Mouse (Mus musculus): ENCODE results near the gene Acp7.

Gene Acp7

DNA sequence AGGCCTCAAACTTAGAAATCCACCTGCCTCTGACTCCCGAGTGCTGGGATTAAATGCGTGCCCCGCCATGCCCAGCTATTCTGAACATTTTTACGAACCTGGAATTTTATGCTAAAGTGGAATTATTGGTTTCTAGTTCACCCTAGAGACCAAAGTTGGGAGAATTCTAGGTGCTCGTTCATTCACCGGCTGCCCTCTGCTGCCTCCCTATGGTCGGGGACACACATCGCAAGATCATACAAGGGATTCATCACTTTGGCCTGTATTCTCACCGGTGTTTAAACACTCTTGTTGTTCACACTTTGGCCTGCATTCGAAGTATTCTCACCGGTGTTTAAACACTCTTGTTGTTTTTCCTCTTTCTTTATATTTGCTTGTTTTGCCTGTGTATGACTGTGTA lies 30.1 kb downstream of the Acp7 start:
- no peak for DNase-seq

DNA sequence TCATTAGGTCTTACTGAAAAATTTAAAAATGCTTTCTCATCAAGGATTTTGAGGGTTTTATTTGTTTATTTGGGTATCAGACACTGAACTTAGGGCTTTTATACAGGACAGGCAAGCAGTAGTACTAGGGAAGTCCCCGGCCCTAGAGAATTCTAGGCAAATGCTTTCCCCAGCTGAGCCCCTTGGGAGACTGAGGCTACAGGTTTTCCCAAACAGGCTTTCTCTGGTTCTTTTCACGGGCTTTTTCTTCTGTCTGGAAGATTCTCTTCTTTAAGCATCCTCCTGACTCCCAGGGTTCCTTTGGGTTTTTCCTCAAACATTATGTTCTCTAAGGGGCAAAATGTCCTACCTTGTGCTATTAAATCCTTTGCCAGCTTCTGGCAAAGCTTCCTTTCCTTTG lies 32.2 kb downstream of the Acp7 start:
- DNase-seq, result no peak

DNA sequence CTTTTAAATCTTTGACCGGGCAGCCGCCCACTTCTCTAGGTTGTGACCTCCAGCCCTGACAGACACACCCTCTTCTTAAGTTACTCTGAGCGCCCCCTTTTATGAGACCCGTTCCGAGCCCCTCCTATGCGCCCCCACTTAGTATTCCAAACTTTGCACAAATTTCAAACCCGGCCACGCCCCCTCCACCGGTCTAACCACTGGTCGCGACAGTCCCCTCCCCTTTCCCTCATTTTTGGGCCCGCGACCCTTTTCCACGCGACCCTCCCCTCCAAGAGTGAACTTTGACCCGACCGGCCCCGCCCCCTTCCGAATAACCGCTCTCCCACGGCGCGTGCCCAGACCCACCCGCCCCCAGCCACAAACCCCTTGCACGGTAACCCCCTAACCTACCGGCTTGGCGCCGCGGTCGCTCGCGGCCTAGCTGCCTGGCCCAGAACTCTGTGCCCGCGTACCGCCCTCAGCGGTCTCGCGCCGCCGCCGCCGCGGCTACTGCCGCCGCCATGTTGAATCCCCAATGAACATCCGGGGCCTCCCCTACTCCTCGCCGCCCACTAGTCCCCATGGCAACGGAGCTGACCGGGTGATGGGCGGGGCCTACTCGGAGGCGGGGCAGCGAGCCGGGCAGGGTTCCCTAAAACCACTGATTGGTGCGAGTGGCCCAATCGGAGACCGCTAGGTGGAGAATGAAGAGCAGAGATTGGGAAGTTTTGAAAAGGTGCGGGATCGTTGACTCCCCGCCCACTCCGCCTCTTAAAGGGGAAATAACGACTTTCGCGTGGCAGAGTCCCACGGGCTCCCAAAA lies 33.3 kb downstream of the Acp7 start, which contains the start of the genes Samd4b and Pak4:
Samd4b (minus strand) TSS at position 503 of the 805 bp plus-strand sequence.
Pak4 (minus strand) TSS at position 544 of the 805 bp plus-strand sequence.
- peak; percentile 98 for DNase-seq

DNA sequence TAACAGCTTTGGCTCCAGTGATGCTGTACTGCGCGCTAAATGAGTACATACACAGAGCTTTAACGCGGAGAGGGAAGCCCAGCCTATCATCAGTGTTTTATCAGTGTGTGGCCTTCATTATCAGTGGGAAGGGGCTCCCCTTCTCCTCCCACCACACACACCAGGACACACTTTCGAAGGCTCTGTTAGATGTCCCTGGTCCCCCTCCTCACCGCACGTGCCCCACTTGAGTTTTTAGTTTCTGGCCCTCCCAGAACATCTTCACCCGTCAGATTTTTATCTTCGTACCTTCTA lies 33.9 kb downstream of the Acp7 start:
- DNase-seq, result no peak

DNA sequence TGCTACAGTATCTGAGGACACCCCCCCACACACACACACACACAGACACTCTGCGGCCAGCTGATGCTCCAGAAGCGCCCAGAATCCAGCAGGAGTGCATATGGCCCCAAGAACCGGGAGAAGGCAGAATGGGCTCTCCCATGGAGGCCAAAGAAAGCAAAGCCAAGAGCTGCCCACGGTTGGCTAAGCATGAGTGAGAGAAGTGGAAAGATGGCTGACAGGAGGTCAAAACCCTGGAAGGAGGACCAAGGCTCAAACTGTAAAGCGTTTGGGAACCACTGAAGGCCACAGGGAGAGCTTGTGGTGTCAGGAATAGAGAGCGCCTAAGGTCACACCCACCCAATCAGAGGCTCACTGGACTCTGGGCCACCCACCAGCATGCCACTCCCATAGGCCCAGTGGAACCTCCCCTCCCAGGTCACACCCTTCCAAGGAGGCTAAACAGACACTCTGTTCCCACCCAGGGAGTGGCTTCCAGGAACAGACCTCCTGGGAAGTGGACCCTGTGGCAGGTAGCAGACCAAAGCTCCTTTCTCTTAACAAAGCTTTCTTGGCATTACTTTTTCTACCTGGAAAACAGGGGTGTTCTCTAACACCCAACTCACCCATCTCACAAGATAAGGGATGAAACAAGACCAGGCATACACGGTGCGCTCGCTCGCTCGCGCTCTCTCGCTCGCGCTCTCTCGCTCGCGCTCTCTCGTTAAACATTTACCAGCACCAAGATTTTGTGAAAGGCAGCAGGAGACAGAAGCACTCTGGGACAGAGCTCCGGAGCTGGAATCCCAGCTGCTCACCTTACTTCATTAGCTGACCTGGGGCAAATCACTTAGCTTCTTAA lies 34.5 kb downstream of the Acp7 start:
- DNase-seq, result peak; percentile 93

DNA sequence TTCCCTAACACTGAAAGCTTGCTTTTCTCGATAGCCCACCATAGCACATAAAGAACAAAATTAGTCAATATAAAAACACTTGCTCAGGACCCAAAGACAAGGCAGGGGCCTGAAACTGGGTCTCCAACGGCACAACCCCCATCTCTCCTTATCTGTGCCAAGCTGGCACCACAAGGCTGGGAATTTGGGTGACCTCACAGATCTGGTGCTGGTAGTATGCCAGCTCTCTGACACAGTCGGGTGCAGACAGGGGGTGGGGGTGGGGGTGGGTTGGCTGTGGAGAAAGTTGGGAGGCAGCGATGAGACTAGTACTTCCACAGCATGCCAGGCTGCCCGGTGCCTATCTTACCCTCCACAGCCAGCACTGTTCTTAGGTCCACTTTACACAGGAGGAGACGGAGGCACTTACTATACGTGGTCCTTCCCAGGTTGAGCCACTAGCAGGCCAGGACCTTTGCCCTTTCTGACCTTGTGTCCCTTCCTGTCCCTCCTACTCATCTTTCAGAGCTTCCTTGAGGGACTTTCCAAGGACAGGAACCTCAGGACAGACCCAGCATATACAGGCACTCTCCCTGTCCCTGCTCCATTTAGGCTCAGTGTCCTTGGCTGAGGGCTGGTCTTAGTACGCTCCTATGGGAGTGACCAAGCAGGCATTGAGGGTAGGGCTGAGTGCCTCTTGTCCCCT lies 35.2 kb downstream of the Acp7 start:
- DNase-seq, result no peak

DNA sequence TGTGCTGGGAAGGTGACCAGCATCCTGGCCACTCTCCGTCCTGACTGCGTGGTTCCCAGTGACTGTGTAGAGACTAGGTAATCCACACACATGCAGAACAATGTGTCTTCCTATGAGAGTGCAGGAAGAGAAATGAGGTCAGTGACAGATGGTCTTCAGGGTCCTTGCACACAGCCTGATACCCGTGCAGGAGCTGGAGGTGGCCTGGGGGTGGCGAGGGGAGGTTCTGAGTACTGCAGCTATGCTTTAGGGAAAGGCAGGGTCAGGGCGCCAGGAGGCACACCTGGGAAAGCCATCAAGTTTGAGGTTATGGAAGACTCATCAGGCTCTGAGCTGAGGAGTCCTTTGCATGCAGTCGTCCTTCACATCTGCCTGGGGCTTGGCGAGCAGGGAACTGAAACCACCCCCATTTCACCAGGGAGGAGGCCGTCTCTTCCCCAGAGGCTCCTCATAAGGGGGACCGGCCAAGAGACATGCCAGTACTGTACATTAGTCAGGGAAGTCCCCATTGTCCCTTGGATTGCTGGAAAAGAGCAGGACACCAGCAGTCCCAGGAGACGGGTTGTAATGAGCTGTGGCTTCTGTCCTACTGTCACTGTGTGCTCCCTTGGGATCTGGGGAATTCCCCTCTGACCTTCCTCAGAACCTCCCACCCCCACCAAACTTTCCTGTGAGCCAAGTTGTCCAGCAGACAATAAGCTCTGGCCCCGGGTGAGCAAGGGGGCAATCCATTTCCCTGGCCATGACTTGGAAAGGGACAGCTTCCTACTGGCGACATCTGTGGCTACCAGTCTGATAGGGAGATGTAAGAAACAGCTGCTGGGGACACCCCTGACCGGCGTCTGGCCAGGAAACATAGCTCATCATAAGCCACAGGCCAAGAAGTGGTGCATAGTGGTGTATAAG lies 37.7 kb downstream of the Acp7 start:
- DNase-seq, result peak; percentile 67

DNA sequence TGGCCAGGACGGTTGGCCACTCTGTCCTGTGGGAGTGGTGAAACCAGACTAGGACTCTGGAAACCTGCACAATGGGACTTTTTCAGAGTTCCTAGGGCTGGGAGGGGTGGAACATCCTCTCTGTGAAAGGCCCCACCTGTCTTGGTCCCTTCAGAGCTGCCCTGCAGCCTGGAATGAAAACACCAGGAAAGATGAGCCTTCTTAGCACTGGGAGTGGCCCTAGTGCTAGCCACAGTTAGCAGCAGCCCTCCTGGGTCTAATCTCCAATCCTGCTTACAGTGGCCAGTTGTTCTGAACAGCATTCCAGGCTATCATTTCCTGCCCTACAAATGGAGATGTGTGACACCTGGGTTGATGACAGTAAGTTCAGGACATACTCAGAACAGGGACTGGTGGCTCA lies 39.3 kb downstream of the Acp7 start:
- DNase-seq, result no peak

DNA sequence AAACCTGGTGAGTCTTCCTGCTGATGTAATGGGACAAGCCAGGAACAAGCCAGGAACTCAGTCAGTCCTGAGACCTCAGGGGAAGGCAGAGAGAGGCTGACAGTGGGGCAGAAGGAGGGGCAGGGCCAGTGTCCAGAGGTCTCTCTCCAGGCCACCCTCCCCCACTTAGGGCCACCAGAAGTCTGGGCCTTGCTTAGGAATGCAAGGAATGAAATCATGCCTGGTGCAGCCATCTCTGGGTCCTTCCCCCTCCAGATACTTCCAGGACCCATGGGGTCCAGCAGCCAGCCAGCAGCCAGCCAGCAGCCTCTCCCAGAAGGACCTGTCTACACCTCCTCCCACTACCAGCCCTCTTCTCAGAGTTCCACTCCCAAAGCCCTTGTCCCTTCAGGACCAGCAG lies 43.5 kb downstream of the Acp7 start:
- DNase-seq, result peak; percentile 82

DNA sequence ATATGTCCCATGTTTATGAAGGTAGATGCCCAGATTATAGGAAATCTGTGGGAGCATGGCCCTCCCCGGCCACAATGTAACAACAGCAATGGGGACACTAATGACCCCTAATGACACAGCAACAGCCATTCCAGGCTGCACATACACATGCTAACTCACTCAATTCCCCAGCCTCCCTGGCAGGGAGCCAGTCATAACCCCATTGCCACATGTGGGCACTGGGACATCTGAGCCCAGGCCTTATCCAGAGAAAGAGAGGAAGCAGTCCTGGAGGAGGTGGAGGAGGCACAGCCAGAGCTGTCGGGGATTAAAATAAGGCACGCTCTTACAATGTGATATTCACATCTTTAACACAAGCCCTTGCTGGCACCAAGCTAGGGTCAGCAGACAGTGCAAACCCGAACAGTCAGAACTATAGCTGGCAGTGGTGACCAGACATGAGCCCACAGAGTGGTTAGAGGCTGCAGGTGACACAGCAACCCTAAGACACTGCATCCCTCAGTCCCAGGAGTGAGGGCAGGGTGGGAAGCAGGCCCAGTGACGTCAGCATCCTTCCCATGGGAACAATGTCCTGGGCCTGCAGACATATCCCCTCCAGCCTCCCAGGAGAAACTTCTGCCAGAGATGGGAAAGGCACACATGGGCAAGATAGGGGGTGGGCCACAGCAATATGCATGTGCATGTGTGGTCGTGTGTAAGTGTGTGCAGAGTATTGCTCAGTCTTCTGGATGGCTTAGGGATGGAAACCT lies 44.3 kb downstream of the Acp7 start:
- no peak for DNase-seq

DNA sequence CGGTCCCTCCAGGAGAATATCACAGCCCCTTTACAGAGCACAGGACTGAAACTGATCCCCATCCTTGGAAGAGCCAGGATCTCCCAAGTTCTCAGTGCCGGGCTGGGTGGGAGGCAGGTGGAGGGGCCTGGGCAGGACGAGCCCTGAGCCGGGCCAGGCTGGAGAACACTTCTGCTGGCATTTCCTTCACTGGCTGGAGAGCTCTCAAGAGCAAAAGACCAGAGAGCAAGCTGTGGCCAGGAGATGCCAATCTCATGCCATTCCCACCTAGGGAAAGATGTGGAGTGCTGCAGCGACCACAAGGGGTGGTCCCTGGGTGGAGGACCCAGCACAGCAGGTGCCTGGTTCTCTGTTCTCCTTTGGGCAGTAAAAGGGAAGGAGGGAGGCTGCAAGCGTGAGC lies 46.1 kb downstream of the Acp7 start:
- DNase-seq, result no peak

DNA sequence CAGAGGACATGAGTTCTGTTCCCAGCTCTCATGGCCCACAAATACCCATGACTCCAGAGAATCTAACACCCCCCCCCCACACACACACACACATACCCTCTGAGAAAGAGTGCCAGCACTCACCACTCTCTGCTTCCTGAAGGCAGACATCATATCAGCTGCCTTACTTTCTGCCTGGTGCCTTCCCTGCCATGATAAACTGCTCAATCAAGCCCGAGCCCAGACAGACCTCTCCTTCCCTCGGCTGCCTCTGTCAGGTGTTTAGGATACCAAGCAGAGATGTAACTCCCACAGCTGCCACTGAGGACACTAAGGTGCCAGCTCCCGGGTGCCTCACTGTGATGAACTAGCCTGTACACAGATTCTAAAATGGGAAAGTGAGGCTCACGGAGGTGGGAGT lies 46.7 kb downstream of the Acp7 start:
- no peak for DNase-seq

DNA sequence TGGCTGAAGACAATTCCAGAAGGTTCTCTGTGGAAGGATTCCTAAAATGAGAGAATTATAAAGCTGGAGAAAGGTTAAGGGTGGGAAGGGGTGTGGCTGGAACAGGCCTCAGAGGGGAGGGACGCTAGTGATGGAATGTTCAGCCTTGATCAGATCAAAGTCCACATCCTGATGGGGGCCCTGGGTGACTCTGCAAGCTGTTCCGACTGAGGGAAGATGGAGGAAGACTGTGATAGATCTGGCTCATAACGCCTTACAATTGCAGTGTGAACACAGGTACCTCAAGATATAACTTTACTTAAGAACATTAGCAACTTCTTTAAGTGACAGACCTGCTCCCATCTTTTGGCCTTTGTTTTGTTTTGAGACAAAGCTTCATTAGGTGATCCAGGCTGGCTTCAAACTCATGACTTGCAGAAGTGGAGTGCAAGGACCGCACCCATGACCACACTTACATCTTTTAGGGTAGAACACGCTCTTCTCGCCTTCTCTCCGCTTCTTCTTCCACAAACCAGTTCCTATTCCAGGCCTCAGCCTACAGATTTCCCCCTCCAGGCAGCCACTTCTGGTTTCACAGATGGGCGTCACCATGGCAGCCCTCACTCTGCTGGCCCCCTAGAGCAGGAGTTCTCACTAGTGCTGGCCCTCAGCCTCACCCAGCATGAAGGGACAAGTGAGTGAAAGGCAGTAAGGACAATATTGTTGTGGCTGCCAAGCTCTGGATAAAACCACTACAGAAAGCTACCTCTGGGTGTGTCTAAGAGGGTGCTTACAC lies 47.4 kb downstream of the Acp7 start:
- no peak for DNase-seq

DNA sequence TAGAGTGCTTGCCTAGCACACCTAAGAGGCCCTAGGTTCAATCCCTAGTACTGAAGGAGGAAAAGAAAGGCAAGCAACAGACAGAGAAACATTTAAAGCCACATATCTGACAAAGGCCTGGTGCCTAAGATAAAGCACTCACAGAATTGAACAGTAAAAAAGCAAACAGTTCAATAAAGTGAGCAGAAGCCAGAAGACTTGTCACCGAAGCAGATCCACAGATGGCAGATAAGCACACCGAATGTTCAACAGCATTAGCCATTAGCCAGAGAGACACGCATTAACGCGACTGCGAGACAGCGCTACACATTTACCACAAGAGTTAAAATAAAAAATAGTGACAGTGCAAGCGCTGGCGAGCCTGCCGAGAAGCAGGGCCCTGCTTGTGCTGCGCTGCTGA lies 48.3 kb downstream of the Acp7 start:
- no peak for DNase-seq

DNA sequence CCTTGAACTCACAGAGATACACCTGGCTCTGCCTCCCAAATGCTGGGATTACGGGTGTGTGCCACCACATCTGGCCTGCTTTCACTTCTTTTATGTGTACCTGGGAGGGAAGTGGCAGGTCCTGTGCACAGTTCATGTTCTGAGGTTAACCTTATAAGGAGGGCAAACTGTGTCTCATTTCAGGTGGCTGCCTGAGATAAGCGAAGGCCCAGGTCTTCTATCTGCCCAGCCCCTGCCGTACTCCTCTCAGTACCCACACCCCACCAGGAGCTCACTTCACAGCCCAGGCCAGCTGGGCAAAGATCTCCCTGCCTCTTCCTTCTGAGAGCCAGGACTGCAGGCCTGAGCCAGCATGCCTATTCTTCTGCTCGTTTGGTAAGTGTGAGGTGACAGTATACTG lies 49.4 kb downstream of the Acp7 start:
- no peak for DNase-seq

DNA sequence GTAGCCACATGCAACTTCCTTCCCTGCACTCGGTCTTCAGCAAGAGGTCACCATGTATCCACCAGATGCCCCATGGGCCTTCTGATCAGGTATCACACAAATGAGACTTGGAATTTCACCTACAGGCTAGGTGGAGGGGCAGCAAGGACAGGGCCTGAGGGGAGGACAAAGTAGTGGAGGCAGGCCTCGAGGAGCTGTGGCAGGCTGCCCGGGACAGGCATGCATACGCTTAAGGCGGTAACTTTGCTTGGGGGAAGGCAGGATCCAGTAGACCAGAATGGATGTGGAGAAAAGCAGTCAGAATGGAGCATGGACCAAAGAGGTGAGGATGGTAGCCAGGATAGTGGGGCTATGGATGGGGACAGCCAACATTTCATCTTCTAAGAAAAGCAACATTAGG lies 51.3 kb downstream of the Acp7 start:
- DNase-seq, result no peak

DNA sequence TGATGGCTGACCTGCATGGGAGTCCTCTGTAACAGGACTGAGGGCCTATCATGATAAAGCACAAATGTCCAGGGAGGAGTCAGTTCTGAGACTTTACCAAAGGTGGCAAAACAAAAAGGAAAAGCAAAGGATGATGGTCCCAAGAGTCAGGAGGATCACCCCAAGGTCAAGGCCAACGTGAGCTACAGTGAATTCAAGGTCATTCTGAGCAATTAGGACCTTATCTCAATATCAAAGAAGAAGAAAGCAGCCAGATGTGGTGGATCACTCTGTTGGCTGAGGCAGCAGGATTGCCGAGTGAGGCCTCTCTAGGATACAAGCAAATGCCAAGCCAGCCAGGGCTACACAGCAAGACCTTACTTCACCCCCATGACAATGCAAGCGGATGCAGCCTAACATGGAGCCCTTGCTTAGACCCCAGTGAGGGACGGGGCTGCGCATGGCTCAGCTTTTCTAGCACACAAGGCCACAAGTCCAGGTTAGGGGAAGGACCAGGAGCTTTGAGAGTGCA lies 52.5 kb downstream of the Acp7 start:
- DNase-seq, result no peak

DNA sequence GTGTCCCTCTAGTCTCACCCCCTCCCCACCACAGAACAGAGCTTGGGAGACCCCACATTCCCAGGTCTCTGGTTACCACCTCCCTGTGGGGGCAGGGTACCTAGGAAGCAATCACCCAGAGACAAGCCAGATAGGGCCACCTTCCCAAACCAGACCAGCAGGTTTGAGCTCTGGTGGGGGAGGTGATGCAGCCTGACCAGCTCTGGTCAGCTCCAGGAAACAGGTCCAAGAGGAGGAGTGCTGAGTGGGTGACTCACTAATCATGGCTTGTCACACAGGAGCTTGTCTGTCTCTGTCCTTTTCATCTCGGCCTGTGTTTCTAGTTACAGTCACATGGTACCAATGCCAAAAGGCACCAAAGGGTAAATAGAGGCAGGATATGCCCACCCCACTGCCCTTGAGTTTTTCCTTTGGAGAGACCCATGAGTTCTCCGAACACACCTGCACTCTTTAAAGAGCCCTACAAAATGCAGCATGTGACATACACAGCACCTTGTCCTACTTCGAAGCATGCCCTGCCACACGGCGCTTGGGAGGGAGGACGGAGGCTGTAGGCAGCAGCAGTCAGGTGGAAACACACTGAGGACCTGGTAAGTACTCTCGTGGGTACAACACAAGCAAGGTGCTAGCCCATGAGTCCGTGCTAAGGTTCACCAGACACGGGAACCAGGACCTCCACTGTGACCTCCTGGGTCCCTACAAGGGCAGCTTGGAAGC lies 53.1 kb downstream of the Acp7 start:
- peak; percentile 89 for DNase-seq

DNA sequence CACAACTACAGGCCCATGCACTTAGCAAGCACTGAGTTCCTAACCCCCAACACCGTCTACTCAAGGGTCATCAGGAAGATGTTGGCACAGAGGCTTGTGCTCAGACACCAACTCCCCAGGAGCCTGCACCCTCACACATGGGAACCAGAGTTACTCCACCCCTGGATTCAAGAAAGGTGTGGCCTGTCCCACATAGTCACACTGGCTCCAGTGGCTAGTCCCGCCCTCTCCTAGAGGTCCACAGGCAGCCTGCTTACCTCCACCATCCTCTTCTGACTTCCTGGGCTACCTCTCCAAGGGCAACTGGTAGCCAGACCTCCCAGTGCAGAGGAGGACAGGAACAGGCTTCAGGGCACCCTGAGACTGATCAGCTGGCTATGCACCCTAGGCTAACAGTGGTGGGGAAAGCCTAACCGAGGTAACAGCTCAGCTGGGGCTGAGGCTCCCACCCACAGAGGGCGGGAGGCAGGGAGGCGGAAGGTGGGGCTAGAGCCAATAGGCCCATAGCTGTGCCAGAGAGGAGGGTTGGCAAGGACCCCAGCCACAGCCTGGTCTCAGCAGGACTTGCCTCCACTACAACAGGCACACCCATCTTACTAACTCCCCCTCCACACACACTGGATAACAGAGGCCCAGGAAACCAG lies 54.7 kb downstream of the Acp7 start:
- DNase-seq, result peak; percentile 85

DNA sequence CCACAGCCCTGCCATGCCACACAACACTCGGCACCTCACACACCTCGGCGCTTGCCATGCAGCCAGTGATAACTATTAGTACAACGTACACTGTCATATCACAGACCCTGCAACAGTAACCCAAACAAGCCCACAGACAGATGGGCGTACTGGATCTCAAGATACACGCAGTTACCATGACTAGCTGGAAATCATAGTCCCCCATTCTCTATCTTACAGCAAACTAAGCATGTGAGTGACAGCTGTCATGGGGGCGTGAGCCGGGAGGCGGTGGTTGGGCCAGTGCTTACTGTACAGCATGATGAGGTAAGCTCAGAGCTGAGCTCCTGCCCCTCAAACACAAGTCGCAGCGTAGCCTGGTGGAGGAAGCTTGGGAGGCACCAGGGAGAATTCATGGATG lies 55.5 kb downstream of the Acp7 start:
- no peak for DNase-seq
